Mouse (Mus musculus) G1E (cell line): ENCODE results near the gene Ypel3. TPM values are rescaled to one million over a fixed set of nuclear protein-coding genes. Genes with fewer than 3 reads are reported as not detected.

Source experiments
- ATAC-seq: 2 replicates; pipeline ENCODE4 v1.8.0; 2016; ENCODE audit warnings: mild to moderate bottlenecking; ENCODE audit not compliant: insufficient number of reproducible peaks, poor library complexity, low FRiP score, severe bottlenecking; ENCODE audit errors: extremely low read depth
- DNase-seq: peaks from one replicate; pipeline ENCODE4 v3.0.0; 2012; ENCODE audit warnings: low spot score
- H3K27me3 ChIP-seq: 2 replicates; pipeline ENCODE4 v1.6.1; 2012; ENCODE audit warnings: mild to moderate bottlenecking, low read length, inconsistent platforms; ENCODE audit not compliant: insufficient read depth
- H3K36me3 ChIP-seq: replicated peaks from 2 replicates; pipeline ENCODE3; 2012; ENCODE audit warnings: mild to moderate bottlenecking, inconsistent platforms
- H3K4me1 ChIP-seq: 2 replicates; pipeline ENCODE4 v1.6.1; 2012; ENCODE audit warnings: low read depth, low read length, inconsistent platforms, mixed read lengths; ENCODE audit not compliant: insufficient read depth
- H3K4me3 ChIP-seq: 2 replicates; pipeline ENCODE4 v1.5.1; 2012; ENCODE audit warnings: low read depth, mild to moderate bottlenecking, inconsistent platforms, low read length, moderate library complexity, mixed read lengths
- H3K9me3 ChIP-seq: replicated peaks from 2 replicates; pipeline ENCODE4 v1.6.1; 2012; ENCODE audit warnings: inconsistent platforms
- CTCF ChIP-seq: IDR thresholded peaks from 2 replicates; pipeline ENCODE4 v1.5.1; 2012; ENCODE audit warnings: low read depth, low read length, inconsistent platforms, mixed read lengths
- GATA1 ChIP-seq: IDR thresholded peaks from 2 replicates; pipeline ENCODE4 v1.6.1; 2012; ENCODE audit warnings: borderline replicate concordance, low read length, inconsistent platforms, mixed read lengths
- GATA2 ChIP-seq: IDR thresholded peaks from 2 replicates; pipeline ENCODE4 v1.6.1; 2012; ENCODE audit warnings: low read depth, low read length, inconsistent platforms, borderline replicate concordance
- POLR2AphosphoS5 ChIP-seq: IDR thresholded peaks from 2 replicates; pipeline ENCODE4 v1.6.1; 2012; ENCODE audit warnings: low read depth, low read length, inconsistent platforms; ENCODE audit not compliant: insufficient replicate concordance
- TAL1 ChIP-seq: conservative IDR thresholded peaks from 2 replicates; pipeline ENCODE4 v1.6.1; 2012; ENCODE audit warnings: low read depth, low read length, inconsistent platforms, mixed read lengths
- polyA plus RNA-seq: library from polyadenylated mRNA; stranded (reverse); fragments of >175 nt; gene quantifications from 2 replicates; pipeline ENCODE4 v1.2.3, GENCODE M21; 2012
- total RNA-seq, 2 experiments: library from RNA; stranded (forward) in 1 of 2; stranded (reverse) in 1 of 2; fragments of 200-1000 nt in 1 of 2; fragments of >200 nt in 1 of 2; fragmentation: Nextera tagmentation in 1 of 2; gene quantifications; 2 replicates each; pipeline ENCODE4 v1.2.3; 2014 to 2017

The Ypel3 gene
- total and polyA plus RNA-seq, 3 experiments: 23.1 to 86.7 (median 78.3) TPM

DNA sequence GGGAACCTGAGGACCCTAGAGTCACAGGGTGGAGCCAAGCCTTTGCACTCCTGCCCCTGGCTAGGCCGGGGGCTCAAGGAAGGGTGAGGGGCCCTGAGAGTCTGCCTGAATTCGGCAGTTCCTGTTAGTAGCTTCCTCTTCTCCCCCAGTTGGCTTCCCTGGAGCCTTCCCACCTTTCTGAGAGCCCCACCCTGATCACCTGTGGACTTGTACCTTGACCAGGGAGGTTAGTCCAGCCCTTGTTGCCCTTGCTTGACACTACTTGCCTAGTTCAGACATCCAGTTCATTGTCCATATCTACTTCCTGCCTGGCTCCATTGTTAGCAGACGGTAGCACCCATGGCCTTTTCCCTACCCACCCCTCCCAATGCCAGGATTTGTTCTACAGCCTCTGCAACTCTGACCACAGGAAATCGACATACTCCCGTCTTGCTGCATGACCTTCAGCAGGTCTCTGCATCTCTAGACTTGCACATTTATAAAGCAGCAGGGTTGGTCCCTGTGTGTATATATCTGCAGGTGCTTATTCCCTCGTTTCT is 15.2 kb upstream of the Ypel3 start:
- Histone ChIP-seq H3K27me3 (0 out of 2 replicates have a peak, but pooled peaks cover 1% of the 10 kb centered on the region), H3K4me3 (no peak overlapping the region), H3K36me3 (peaks cover 57% of the 10 kb centered on the region), H3K4me1 (peaks cover 49% of the 10 kb centered on the region), H3K9me3 (no peaks in the 10 kb centered on the region; the same call in 1 of the 2 replicates)
- TF ChIP-seq POLR2AphosphoS5 (no peak), GATA2 (no peak), CTCF (no peak), TAL1 (no peak), GATA1 (no peak)
- DNase-seq: no peak
- no peak for ATAC-seq

DNA sequence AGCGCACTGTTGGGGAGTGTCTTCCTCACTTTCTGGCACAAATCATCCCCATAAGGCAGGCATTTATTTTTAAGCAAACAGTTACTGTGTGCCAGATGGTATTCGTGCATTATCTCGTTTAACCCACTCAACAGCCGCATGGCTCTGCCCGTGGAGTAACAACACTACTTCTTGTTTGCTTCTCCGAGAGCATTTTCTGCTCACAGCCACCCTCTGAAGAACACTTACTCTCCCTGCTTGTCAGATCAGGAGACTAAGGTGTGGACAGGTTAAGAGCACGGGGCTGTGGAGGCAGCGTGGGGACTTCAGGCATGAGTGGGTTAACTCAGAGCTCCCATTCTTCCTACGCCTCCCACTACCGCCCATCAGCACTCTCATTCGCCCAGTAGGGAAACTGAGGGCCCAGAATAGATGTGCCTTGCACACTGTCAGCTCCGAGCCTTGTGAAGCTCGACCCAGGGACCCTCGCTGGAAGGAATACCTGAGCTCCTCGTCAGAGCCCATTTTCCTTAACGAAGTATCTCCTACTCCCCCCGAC is 14.2 kb upstream of the Ypel3 start:
- TF ChIP-seq CTCF: no peak
- no peak for TF ChIP-seq GATA2
- TF ChIP-seq GATA1: no peak
- no peak for TF ChIP-seq TAL1
- TF ChIP-seq POLR2AphosphoS5: no peak
- no peaks in the 10 kb centered on the region; the same call in 1 of the 2 replicates for H3K9me3 ChIP-seq
- H3K27me3 ChIP-seq: no peaks in the 10 kb centered on the region
- ATAC-seq (no peak), DNase-seq (no peak)
- H3K4me1 ChIP-seq: peaks cover 51% of the 10 kb centered on the region
- no peak overlapping the region for H3K4me3 ChIP-seq
- peaks cover 58% of the 10 kb centered on the region for H3K36me3 ChIP-seq

DNA sequence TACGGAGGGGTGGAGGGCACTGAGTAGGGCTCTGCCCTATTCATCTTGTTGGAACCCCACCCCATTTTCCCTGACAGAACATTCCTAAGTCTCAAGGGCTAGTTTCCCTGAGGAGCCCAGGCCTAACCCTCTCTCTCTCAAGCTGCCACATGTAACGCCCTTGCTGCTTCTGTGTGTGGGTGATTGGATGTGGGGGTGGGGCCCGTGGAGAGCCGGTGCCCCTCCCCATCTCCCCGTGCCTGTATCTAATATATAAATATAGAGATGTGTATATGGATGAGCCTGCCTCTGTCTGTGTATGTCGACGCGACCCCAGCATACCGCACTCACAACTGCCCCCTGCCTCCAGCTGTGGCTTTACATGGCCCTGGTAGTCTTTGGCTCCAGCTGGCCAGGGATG is 11.2 kb upstream of the Ypel3 start:
- Histone ChIP-seq H3K27me3 (peaks cover 5% of the 10 kb centered on the region; the same call in 1 of the 2 replicates), H3K4me3 (no peak overlapping the region), H3K9me3 (no peaks in the 10 kb centered on the region; the same call in 1 of the 2 replicates), H3K36me3 (peaks cover 57% of the 10 kb centered on the region), H3K4me1 (peaks cover 35% of the 10 kb centered on the region)
- no peak for DNase-seq
- no peak for ATAC-seq
- TF ChIP-seq GATA1: no peak

DNA sequence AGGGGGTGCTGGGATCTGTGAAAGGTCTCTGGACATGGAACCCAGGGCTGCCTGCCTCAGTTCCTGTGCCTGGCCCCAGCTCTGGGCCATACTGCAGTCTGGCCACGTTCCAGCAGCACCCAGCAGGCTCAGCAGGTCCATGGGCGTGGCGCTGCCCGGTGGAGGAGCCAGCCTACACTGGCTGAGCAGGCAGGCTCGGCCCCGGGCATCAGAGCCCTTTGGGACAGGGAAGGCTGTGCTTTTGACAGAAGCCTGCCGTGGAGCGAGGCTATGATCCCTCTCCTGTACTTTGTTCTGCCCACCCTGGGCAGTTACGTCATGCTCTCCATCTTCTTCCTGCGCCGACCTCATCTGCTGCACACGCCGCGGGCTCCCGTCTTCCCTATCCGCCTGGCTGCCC is 10.6 kb upstream of the Ypel3 start, which contains the start of gene Gdpd3:
Gdpd3 (plus strand) TSS at position 134 of the 400 bp plus-strand sequence.
- DNase-seq (no peak), ATAC-seq (no peak)
- Histone ChIP-seq H3K4me3 (no peak within 1 kb of the TSS; the same call in 1 of the 2 replicates), H3K9me3 (no peaks in the 10 kb centered on the region; the same call in 1 of the 2 replicates), H3K4me1 (peaks cover 36% of the 10 kb centered on the region), H3K27me3 (peaks cover 5% of the 10 kb centered on the region; the same call in 1 of the 2 replicates), H3K36me3 (peaks cover 50% of the 10 kb centered on the region)
- TF ChIP-seq GATA1 (no peak), POLR2AphosphoS5 (no peak), GATA2 (no peak), CTCF (no peak), TAL1 (no peak)

DNA sequence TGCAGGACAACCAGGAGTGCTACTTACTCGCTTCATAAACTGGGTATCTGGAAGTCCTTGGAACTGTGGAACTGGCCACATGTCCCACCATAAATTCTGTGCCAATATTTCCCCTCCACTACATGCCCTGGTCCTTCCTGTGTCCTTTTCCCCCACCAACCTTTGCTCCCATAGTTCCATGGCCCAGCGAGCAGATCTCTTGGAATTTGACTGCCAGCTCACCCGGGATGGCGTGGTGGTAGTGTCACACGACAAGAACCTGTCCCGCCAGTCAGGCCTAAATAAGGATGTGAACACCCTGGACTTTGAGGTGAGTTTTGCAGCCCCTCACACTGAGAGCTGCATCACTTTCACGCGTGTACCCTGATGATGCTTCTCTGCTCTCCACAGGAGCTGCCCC is 9.8 kb upstream of the Ypel3 start:
- Histone ChIP-seq H3K4me3 (no peak overlapping the region; the same call in 1 of the 2 replicates), H3K27me3 (peaks cover 5% of the 10 kb centered on the region; the same call in 1 of the 2 replicates), H3K4me1 (peaks cover 35% of the 10 kb centered on the region), H3K36me3 (peaks cover 43% of the 10 kb centered on the region), H3K9me3 (no peaks in the 10 kb centered on the region; the same call in 1 of the 2 replicates)
- DNase-seq (no peak), ATAC-seq (no peak)
- no peak for TF ChIP-seq TAL1
- no peak for TF ChIP-seq POLR2AphosphoS5
- no peak for TF ChIP-seq GATA1
- no peak for TF ChIP-seq CTCF
- no peak for TF ChIP-seq GATA2

DNA sequence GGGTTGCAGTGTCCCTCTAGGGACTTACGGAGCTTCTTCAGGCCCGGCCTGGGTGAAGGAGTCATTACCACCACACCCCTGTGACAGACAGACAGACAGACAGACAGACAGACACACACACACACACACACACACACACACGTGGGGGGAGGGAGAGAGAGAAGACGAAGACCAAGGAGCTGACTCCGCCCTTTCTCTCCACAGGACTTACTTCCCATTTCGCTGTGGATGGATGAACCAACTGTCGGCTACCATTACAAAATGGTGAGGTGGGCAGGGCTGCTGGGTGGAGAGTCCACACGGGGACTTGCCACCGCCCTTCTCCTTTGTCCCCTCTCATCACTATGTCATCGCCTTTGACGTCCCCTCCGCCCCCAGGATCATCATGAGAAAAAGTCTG is 6.0 kb upstream of the Ypel3 start:
- Histone ChIP-seq H3K36me3 (peaks cover 8% of the 10 kb centered on the region), H3K4me3 (peak overlapping the region; percentile 55; the same call in 1 of the 2 replicates), H3K4me1 (peaks cover 47% of the 10 kb centered on the region), H3K27me3 (peaks cover 5% of the 10 kb centered on the region; the same call in 1 of the 2 replicates), H3K9me3 (no peaks in the 10 kb centered on the region; the same call in 1 of the 2 replicates)
- DNase-seq (peak; percentile 51), ATAC-seq (no peak)
- no peak for TF ChIP-seq GATA2
- no peak for TF ChIP-seq GATA1
- TF ChIP-seq CTCF: no peak
- TF ChIP-seq POLR2AphosphoS5: no peak
- TF ChIP-seq TAL1: no peak

DNA sequence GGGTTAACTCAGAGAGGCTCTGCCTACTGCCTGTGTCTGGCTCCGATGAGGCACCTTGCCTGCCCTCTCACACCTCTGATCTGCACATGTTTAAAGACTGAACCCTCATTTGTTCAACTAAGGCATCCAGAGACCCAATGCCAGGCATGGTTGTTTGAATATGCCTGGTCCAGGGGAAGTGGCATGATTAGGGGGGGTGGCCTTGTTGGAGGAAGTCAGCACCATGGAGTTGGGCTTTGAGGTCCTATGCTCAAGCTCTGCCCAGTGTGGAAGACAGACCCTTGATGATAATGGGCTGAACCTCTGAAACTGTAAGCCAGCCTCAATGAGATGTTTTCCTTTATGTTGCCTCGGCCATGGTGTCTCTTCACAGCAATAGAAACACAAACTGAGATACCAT is 3.4 kb upstream of the Ypel3 start:
- ATAC-seq (no peak), DNase-seq (no peak)
- TF ChIP-seq CTCF (no peak), GATA1 (no peak), TAL1 (no peak), POLR2AphosphoS5 (no peak), GATA2 (no peak)
- Histone ChIP-seq H3K27me3 (peaks cover 1% of the 10 kb centered on the region; the same call in 1 of the 2 replicates), H3K9me3 (no peaks in the 10 kb centered on the region), H3K36me3 (peaks cover 9% of the 10 kb centered on the region), H3K4me1 (peaks cover 61% of the 10 kb centered on the region), H3K4me3 (no peak overlapping the region)
